Mouse (Mus musculus) limb, embryonic 12.5 days (tissue): Measurements from ENCODE around the gene Etl4. TPM values are rescaled to one million over a fixed set of nuclear protein-coding genes. Genes with fewer than 3 reads are reported as not detected.

Source experiments
- ATAC-seq: fragments of 200-750 bp; cut with Nextera tagmentation; 2 replicates; pipeline ENCODE4 v1.8.0; 2017; ENCODE audit warnings: low read depth, moderate TSS enrichment; ENCODE audit not compliant: insufficient number of reproducible peaks, insufficient read depth, low FRiP score, low TSS enrichment
- H3K27ac ChIP-seq: fragments of 300-500 bp; sonication (generic); 2 replicates; pipeline ENCODE4 v1.5.1; 2016; ENCODE audit warnings: mild to moderate bottlenecking, moderate library complexity
- H3K27me3 ChIP-seq: fragments of 300-500 bp; sonication (generic); 2 replicates; pipeline ENCODE4 v1.6.1; 2016; ENCODE audit warnings: mild to moderate bottlenecking, moderate library complexity
- H3K36me3 ChIP-seq: fragments of 300-500 bp; sonication (generic); 2 replicates; pipeline ENCODE4 v1.6.1; 2016; ENCODE audit warnings: mild to moderate bottlenecking, moderate library complexity
- H3K4me1 ChIP-seq: fragments of 300-500 bp; sonication (generic); replicated peaks from 2 replicates; pipeline ENCODE4 v1.6.1; 2016
- H3K4me2 ChIP-seq: fragments of 300-500 bp; sonication (generic); 2 replicates; pipeline ENCODE4 v1.6.1; 2016; ENCODE audit warnings: mild to moderate bottlenecking, moderate library complexity
- H3K4me3 ChIP-seq: fragments of 300-500 bp; sonication (generic); replicated peaks from 2 replicates; pipeline ENCODE4 v1.5.1; 2016; ENCODE audit warnings: mild to moderate bottlenecking
- H3K9ac ChIP-seq: fragments of 300-500 bp; sonication (generic); replicated peaks from 2 replicates; pipeline ENCODE4 v1.6.1; 2016; ENCODE audit warnings: mild to moderate bottlenecking, moderate library complexity
- H3K9me3 ChIP-seq: fragments of 300-500 bp; sonication (generic); 2 replicates; pipeline ENCODE4 v1.6.1; 2016; ENCODE audit warnings: mild to moderate bottlenecking, moderate library complexity
- WGBS: fragments of 180-500 bp; shearing (Covaris S2); methylation state at CpG from one replicate; pipeline ENCODE4 v1.1.7; 2016; 5-methylcytosine and 5-hydroxymethylcytosine counted together
- polyA plus RNA-seq: library from polyadenylated mRNA; unstranded; fragments of >200 nt; fragmentation: Nextera tagmentation; extraction: Ambion mirVana; gene quantifications from 2 replicates; pipeline ENCODE4 v1.2.1, GENCODE M21; 2016

The Etl4 gene
- polyA plus RNA-seq: 15.1 and 15.2 TPM in 2 replicates

DNA sequence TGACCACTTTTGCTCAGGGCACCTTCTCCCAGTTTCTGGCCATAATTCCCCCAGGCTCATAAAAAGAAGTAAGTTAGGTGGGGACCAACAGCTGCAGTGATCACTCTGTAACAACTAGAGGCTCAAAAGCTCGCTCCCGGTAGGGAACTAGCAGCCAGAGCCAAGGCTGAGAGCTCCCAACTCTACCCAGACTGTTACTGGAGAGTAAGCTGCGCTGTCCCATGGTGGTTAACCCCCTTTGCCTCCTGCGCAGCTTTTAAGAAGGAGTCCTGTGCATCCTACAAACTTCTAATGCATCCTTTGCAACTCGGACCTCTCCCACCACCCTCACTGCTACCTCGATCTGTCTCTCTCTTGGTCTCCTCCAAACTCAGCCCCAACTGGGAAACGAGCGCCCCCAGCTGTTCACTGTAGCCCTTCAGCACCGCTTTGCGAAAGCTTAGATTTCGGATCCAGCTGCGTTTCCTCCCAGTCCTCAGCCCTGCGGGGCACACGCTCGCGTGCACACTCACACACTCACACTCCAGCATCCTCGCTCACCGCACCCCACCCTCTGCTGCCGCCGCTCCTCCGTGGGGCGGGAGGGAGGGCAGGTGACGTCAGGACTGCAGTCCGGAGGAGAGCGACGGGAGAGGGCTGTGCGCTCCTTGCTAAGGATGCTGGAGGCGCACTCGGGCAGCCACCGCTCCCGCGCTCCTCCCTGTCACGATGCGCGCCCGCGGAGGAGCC, at the start of gene Etl4:
Etl4 (plus strand) TSS at position 610 of the 729 bp plus-strand sequence.
- peaks cover 55% of the 10 kb centered on the region for H3K27me3 ChIP-seq

GRCm38 (mm10) chr2:19869167-19869566, 40.4 kb upstream of the Etl4 start:
- H3K4me2 ChIP-seq: no peak overlapping the region
- H3K27ac ChIP-seq: no peak overlapping the region

More for the DNA sequence above, at the start of gene Etl4:
- H3K27ac ChIP-seq: no peak within 1 kb of the TSS
- no peaks in the 10 kb centered on the region for H3K36me3 ChIP-seq
- peak within 1 kb of the TSS; percentile 53 for H3K4me3 ChIP-seq
- peak; percentile 88 for ATAC-seq
- WGBS: under 1% methylated on average over 37 of the region's 37 CpGs
- H3K9me3 ChIP-seq: no peaks in the 10 kb centered on the region
- H3K4me2 ChIP-seq: peak within 1 kb of the TSS; percentile 96
- peak within 1 kb of the TSS; percentile 44 for H3K9ac ChIP-seq
- peaks cover 12% of the 10 kb centered on the region; the same call in 1 of the 2 replicates for H3K4me1 ChIP-seq

GRCm38 (mm10) chr2:19871881-19872280, 37.7 kb upstream of the Etl4 start:
- WGBS: 75% methylated on average over 1 of the region's 1 CpGs
- no peak overlapping the region for H3K9ac ChIP-seq
- no peaks in the 10 kb centered on the region for H3K36me3 ChIP-seq
- H3K9me3 ChIP-seq: no peaks in the 10 kb centered on the region
- no peak overlapping the region for H3K27ac ChIP-seq
- no peaks in the 10 kb centered on the region; the same call in 1 of the 2 replicates for H3K27me3 ChIP-seq
- no peak for ATAC-seq
- no peaks in the 10 kb centered on the region for H3K4me1 ChIP-seq
- H3K4me3 ChIP-seq: no peak overlapping the region
- H3K4me2 ChIP-seq: no peak overlapping the region

More at GRCm38 (mm10) chr2:19869167-19869566, 40.4 kb upstream of the Etl4 start:
- H3K9me3 ChIP-seq: no peaks in the 10 kb centered on the region
- H3K4me1 ChIP-seq: no peaks in the 10 kb centered on the region
- no peak overlapping the region for H3K9ac ChIP-seq
- no peaks in the 10 kb centered on the region for H3K36me3 ChIP-seq
- H3K27me3 ChIP-seq: no peaks in the 10 kb centered on the region; the same call in 1 of the 2 replicates
- ATAC-seq: no peak
- no peak overlapping the region for H3K4me3 ChIP-seq

- no peaks in the 10 kb centered on the region for H3K9me3 ChIP-seq
- no peak overlapping the region for H3K4me2 ChIP-seq
- H3K36me3 ChIP-seq: no peaks in the 10 kb centered on the region
- no peak overlapping the region for H3K9ac ChIP-seq
- no peak for ATAC-seq
- H3K27ac ChIP-seq: no peak overlapping the region
- no peak overlapping the region for H3K4me3 ChIP-seq
- 38% methylated on average over 4 of the region's 4 CpGs for WGBS
- H3K4me1 ChIP-seq: no peaks in the 10 kb centered on the region
- H3K27me3 ChIP-seq: no peaks in the 10 kb centered on the region
Measured at GRCm38 (mm10) chr2:19890875-19891274, 18.7 kb upstream of the Etl4 start.

DNA sequence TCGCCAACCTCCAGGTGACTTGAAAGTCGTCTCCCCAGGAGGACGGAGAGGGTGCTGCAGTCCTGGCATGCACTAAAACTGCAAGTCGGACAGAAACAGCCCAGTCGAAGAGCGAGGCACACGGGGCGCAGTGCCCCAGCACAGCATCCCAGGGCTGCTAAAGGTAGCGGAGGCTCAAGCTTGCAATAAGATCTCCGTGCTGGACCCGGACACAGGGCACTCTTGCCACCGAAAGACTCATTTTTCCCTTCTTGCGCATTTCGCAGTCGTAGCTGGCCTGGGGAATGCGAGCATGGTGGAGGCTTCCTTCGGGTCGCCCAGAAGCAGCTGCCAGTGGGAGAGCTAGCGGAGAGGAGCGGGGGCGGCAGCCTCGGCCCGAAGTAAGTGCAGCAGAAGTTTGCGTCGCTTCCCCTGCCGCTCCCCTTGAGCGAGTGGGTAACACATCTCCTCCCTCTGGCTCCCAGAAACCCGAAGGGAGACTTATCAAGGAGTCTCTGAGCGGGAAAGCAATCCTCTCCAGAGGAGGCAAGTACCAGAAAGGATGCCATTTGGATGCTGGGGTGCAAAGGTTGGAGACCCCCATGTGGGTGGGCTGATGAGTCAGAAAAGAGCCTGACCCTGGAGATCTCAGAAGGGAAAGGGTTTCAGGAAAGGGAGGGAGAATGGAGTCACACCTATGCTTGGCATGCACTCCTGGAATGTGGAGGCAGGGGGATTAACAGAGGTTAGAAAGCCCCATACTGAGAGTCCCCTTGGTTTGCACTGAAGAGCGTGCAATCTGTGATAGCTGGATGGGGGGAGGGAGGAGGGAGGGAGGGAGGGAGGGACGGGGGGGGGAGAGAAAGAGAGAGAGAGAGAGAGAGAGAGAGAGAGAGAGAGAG, 560 bp downstream of the Etl4 start:
- H3K9me3 ChIP-seq: no peaks in the 10 kb centered on the region
- peak; percentile 61; the same call in 1 of the 2 replicates for ATAC-seq
- peak overlapping the region; percentile 96 for H3K4me2 ChIP-seq
- H3K9ac ChIP-seq: peak overlapping the region; percentile 44
- H3K36me3 ChIP-seq: no peaks in the 10 kb centered on the region
- H3K4me3 ChIP-seq: peak overlapping the region; percentile 53
- no peak overlapping the region for H3K27ac ChIP-seq
- peaks cover 55% of the 10 kb centered on the region for H3K27me3 ChIP-seq
- under 1% methylated on average over 30 of the region's 31 CpGs for WGBS
- H3K4me1 ChIP-seq: peaks cover 12% of the 10 kb centered on the region; the same call in 1 of the 2 replicates

- H3K27me3 ChIP-seq: peaks cover 55% of the 10 kb centered on the region
- 4% methylated on average over 8 of the region's 8 CpGs for WGBS
- peak overlapping the region; percentile 96 for H3K4me2 ChIP-seq
- peak overlapping the region; percentile 53; the same call in 1 of the 2 replicates for H3K4me3 ChIP-seq
- no peak overlapping the region for H3K27ac ChIP-seq
- ATAC-seq: no peak
- peaks cover 12% of the 10 kb centered on the region; the same call in 1 of the 2 replicates for H3K4me1 ChIP-seq
- H3K9ac ChIP-seq: no peak overlapping the region
- no peaks in the 10 kb centered on the region for H3K9me3 ChIP-seq
- no peaks in the 10 kb centered on the region for H3K36me3 ChIP-seq
Measured at GRCm38 (mm10) chr2:19910781-19911175, 1.2 kb downstream of the Etl4 start.

DNA sequence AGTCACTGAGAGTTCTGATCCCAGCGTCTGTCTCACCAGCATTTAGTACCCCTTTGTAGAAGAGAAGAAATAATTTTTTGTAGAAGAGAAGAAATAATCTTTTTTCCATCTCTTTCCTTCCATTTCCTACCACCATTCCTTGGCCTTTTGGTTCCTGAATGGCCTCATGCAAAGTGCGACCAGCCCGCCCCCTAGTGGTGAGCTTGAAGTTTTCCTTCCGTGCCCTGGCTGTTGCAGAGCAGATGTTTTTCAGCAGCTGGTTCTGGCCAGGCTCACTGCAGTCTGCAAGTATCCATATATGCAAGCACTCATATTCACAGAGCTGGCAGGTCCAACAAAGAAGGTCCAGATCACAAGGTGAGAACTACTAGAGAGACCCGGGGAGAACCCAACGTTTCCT, 9.6 kb downstream of the Etl4 start:
- Histone ChIP-seq H3K4me3 (no peak overlapping the region), H3K9me3 (no peaks in the 10 kb centered on the region), H3K9ac (no peak overlapping the region), H3K36me3 (no peaks in the 10 kb centered on the region), H3K27ac (no peak overlapping the region), H3K4me1 (no peaks in the 10 kb centered on the region), H3K27me3 (no peaks in the 10 kb centered on the region), H3K4me2 (no peak overlapping the region)
- ATAC-seq: peak; percentile 56; the same call in 1 of the 2 replicates
- WGBS: 25% methylated on average over 6 of the region's 6 CpGs

DNA sequence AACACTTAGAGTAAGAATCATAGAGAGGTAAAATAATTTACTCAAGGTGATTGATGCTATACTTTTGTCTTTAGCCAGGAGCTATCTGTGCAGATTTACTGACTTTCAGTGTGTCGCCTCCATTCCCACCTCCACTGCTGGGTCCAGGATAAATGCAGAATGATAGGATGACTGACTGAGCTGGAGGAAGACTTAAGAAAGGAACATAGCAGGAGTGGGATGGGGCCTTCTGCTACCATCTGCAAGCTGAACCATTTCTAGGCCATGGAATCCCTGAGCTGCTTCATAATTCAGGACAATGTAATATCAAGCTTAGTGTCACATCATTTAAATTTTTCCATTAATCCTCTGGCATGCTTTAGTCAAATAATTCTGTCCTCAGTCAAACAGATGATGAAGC, 20.4 kb downstream of the Etl4 start:
- Histone ChIP-seq H3K4me3 (no peak overlapping the region), H3K27ac (no peak overlapping the region), H3K4me2 (no peak overlapping the region), H3K36me3 (no peaks in the 10 kb centered on the region), H3K27me3 (no peaks in the 10 kb centered on the region), H3K9me3 (0 out of 2 replicates have a peak, but pooled peaks cover 3% of the 10 kb centered on the region), H3K4me1 (no peaks in the 10 kb centered on the region), H3K9ac (no peak overlapping the region)
- ATAC-seq: no peak
- WGBS: 82% methylated on average over 1 of the region's 1 CpGs

DNA sequence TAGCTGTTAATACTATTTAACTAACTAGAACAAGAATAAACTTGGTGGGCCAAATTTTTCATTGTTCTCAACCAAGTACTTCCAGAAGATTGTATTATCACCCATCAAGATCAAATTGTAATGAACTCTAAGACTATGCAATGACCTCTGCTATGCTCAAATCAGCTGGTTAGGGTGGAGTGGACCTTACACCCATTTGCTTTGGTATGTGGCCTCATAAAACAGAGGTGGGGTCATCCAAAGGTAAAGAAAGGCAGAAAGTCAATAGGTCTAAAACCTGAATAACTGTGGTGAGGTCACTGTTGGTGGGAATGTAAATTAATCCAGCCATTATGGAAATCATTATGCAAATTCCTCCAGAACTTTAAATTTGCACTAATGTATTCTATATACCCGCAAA, 24.3 kb downstream of the Etl4 start:
- no peak overlapping the region for H3K27ac ChIP-seq
- H3K4me3 ChIP-seq: no peak overlapping the region
- H3K4me1 ChIP-seq: no peaks in the 10 kb centered on the region
- no peaks in the 10 kb centered on the region for H3K27me3 ChIP-seq
- H3K36me3 ChIP-seq: no peaks in the 10 kb centered on the region
- H3K9me3 ChIP-seq: no peaks in the 10 kb centered on the region
- 92% methylated on average over 1 of the region's 1 CpGs for WGBS
- H3K4me2 ChIP-seq: no peak overlapping the region
- H3K9ac ChIP-seq: no peak overlapping the region
- ATAC-seq: no peak

DNA sequence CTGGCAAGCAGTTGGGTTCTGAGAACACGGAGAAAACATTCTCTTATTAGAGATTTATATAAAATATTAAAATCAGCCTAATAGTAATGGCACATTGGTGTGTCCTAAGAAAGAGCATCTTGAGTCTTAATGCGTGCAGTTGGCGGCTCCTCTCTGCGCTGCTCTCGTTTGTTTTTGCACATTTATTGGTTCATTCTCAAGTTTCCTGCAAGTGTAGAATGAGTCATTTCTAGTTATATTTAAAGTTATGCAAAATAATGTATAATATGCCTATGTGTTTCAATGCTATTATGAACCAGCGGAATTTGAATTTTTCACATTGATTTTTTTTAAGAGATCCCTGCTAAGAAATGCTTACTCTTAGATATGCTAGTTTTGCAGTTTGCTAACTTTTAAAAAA, 35.6 kb downstream of the Etl4 start:
- Histone ChIP-seq H3K4me1 (no peaks in the 10 kb centered on the region), H3K27me3 (no peaks in the 10 kb centered on the region), H3K36me3 (no peaks in the 10 kb centered on the region), H3K27ac (no peak overlapping the region), H3K4me2 (no peak overlapping the region), H3K4me3 (no peak overlapping the region), H3K9me3 (no peaks in the 10 kb centered on the region), H3K9ac (no peak overlapping the region)
- ATAC-seq: no peak
- WGBS: 86% methylated on average over 6 of the region's 6 CpGs

GRCm38 (mm10) chr2:19953028-19953427, 43.4 kb downstream of the Etl4 start:
- ATAC-seq: no peak
- H3K4me2 ChIP-seq: no peak overlapping the region
- 88% methylated on average over 2 of the region's 2 CpGs for WGBS
- no peaks in the 10 kb centered on the region for H3K9me3 ChIP-seq
- H3K4me1 ChIP-seq: no peaks in the 10 kb centered on the region
- no peaks in the 10 kb centered on the region for H3K27me3 ChIP-seq
- no peak overlapping the region for H3K9ac ChIP-seq
- no peak overlapping the region for H3K4me3 ChIP-seq
- no peak overlapping the region for H3K27ac ChIP-seq
- no peaks in the 10 kb centered on the region for H3K36me3 ChIP-seq
